Mouse (Mus musculus) forebrain, embryonic 14.5 days (tissue): ENCODE measurements around the gene Nfyb. TPM values are rescaled to one million over a fixed set of nuclear protein-coding genes. Genes with fewer than 3 reads are reported as not detected.

Experiments
- ATAC-seq: fragments of 200-750 bp; cut with Nextera tagmentation; 2 replicates; pipeline ENCODE4 v1.8.0; 2017; ENCODE audit warnings: mild to moderate bottlenecking, moderate library complexity
- DNase-seq: peaks from one replicate; pipeline ENCODE4 v3.0.0-alpha.2; 2015; ENCODE audit warnings: low spot score
- H3K27ac ChIP-seq: fragments of 300-500 bp; sonication (generic); 2 replicates; pipeline ENCODE4 v1.5.1; 2014; ENCODE audit warnings: low read depth, mild to moderate bottlenecking, control low read depth, low read length, moderate library complexity
- H3K27me3 ChIP-seq: fragments of 300-500 bp; sonication (generic); replicated peaks from 2 replicates; pipeline ENCODE4 v1.6.1; 2014; ENCODE audit warnings: low read length, control low read depth, mixed read lengths; ENCODE audit not compliant: control insufficient read depth, insufficient read depth
- H3K36me3 ChIP-seq: fragments of 300-500 bp; sonication (generic); 2 replicates; pipeline ENCODE4 v1.6.1; 2014; ENCODE audit warnings: low read length, control low read depth; ENCODE audit not compliant: control insufficient read depth, insufficient read depth
- H3K4me1 ChIP-seq: fragments of 300-500 bp; sonication (generic); 2 replicates; pipeline ENCODE4 v1.6.1; 2014; ENCODE audit warnings: antibody characterized with exemption, low read length, control low read depth; ENCODE audit not compliant: control insufficient read depth, insufficient read depth
- H3K4me2 ChIP-seq: fragments of 300-500 bp; sonication (generic); 2 replicates; pipeline ENCODE4 v1.6.1; 2014; ENCODE audit warnings: mild to moderate bottlenecking, control low read depth, low read length
- H3K4me3 ChIP-seq: fragments of 300-500 bp; sonication (generic); 2 replicates; pipeline ENCODE4 v1.5.1; 2014; ENCODE audit warnings: low read depth, low read length, control low read depth
- H3K9ac ChIP-seq: fragments of 300-500 bp; sonication (generic); 2 replicates; pipeline ENCODE4 v1.6.1; 2014; ENCODE audit warnings: mild to moderate bottlenecking, low read length, control low read depth, moderate library complexity
- H3K9me3 ChIP-seq: fragments of 300-500 bp; sonication (generic); replicated peaks from 2 replicates; pipeline ENCODE4 v1.6.1; 2016; ENCODE audit warnings: low read length, control low read depth, mixed read lengths; ENCODE audit not compliant: control insufficient read depth
- WGBS: fragments of 180-500 bp; shearing (Covaris S2); extraction: QIAGEN DNeasy Blood & Tissue Kit; methylation state at CpG from one replicate; pipeline ENCODE4 v1.1.7; 2014; 5-methylcytosine and 5-hydroxymethylcytosine counted together
- polyA plus RNA-seq: library from polyadenylated mRNA; unstranded; fragments of >200 nt; fragmentation: Nextera tagmentation; extraction: Ambion mirVana; gene quantifications from 2 replicates; pipeline ENCODE4 v1.2.1, GENCODE M21; 2014

The Nfyb gene
- 69.1 and 70.7 TPM in 2 replicates for polyA plus RNA-seq

DNA sequence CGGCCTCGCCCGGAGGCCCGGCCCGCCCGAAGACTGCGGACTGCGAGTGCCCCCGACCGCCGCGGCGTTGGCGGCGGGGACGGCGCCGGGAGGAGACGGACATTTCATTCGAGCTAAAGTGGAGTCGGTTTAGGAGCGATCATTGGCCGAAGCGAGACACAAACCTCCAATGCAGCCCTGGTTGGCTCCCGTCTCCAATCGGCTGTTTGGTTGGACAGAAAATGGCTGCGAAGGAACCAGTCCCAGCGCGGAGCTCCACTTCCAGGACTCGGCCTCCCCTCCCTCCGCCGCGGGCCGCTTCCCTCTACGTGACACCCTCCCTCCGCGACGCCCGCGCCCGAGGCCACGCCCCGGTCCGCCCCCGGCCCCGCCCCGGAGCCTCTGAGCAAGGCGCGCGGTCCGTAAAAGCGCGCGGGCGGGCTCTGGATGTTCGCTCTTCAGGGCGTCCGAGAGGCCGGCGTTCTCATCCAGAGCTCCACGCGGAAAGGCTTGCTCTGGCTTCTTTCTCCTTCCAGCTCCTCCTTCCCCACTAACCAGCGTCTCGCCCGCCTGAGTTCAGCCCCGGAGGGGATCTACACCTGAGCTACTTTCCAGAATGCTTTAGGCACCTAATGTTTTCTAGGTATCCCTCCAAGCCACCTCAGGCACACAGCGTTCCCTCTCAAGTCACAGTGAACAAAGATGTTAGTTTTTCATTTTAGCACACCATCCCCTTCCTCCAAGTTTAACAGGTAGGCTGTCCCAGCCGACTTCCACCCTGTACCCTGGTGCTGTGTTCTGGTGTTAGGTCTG, at the start of gene Nfyb:
Gene Nfyb, minus strand, starts transcription at position 305 of the 792 bp plus-strand sequence.
- peak; percentile 95 for ATAC-seq
- Histone ChIP-seq H3K4me1 (peaks cover 17% of the 10 kb centered on the region), H3K27ac (peak within 1 kb of the TSS; percentile 100), H3K9ac (peak within 1 kb of the TSS; percentile 100), H3K9me3 (no peaks in the 10 kb centered on the region), H3K4me3 (peak within 1 kb of the TSS; percentile 91), H3K4me2 (peak within 1 kb of the TSS; percentile 73), H3K27me3 (no peaks in the 10 kb centered on the region), H3K36me3 (peaks cover 18% of the 10 kb centered on the region)
- under 1% methylated on average over 64 of the region's 68 CpGs for WGBS
- peak; percentile 99 for DNase-seq

DNA sequence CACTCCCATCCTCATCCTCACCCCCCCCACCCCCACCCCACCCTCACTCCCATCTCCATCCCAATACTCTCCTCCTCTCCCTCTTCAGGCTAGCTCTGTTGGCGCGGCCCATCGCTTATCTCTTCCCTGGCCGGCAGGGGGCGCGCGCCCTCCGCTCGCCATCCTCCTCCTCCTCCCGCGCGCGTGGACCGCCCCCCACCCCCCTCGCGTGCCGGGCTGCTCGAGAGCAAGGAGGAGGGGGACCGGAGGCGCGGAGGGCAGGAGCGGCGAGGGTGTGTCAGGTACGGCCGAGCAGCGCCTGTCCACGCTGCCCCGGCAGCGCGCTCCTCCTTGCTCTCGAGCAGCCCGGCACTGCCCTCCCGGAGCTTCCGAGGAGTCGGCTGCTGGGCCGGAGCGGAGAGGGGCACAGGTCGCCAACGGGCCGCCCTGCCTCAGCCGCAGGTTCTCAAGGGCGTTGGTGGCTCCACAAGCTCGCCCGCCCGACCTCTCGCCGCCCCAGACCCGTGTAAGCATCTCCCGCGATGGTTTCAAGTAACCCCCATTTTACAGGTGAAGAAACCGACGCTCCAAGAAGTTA, 48.0 kb upstream of the Nfyb start:
- Histone ChIP-seq H3K27me3 (no peaks in the 10 kb centered on the region), H3K4me2 (peak overlapping the region; percentile 66), H3K36me3 (no peaks in the 10 kb centered on the region), H3K9ac (peak overlapping the region; percentile 58; the same call in 1 of the 2 replicates), H3K27ac (no peak overlapping the region), H3K4me3 (peak overlapping the region; percentile 47), H3K4me1 (no peaks in the 10 kb centered on the region), H3K9me3 (no peaks in the 10 kb centered on the region)
- DNase-seq (peak; percentile 79), ATAC-seq (peak; percentile 87)
- WGBS, result 12% methylated on average over 30 of the region's 52 CpGs

DNA sequence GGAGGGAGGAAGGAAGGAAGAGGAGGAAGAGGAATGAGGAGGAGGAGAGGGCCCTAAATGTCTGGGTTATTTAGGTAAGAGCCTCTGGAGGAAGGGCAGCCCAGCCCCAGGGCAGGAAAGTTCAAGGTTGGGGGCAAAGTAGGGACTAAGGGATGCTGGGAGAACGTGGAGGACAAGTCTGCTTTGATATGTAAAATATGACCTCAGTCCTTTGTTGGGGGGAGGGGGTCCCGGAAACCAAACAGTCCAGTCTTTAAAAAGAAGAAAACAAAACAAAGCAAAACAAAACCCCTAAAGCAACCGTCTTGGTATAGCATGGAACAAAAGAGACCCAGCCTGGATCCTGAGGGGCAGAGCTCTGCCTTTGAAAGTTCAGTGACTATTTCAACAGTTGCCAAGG, 45.4 kb upstream of the Nfyb start:
- Histone ChIP-seq H3K4me2 (no peak overlapping the region), H3K9me3 (no peaks in the 10 kb centered on the region), H3K4me3 (no peak overlapping the region), H3K9ac (no peak overlapping the region), H3K36me3 (no peaks in the 10 kb centered on the region), H3K27me3 (no peaks in the 10 kb centered on the region), H3K4me1 (no peaks in the 10 kb centered on the region), H3K27ac (no peak overlapping the region)
- ATAC-seq (no peak), DNase-seq (no peak)
- 0% methylated on average over 3 of the region's 3 CpGs for WGBS

DNA sequence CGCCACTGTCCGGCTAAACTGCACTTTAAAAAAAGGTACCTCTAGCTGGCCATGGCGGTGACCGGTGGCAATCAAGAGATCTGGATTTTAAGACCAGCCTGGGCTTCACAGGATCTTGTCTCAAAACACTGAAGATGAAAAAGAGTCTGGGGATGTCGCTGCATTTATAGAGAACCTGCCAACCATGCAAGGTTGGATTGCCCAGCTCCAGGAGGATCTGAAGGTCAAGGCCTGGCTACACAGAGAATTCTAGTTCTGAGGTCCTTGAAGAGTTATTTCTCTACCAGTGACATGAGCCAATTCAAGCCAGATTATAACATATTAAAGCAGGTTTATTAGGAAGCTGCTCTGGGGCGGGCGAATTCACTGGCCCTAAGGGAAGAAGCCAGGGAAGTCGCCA, 44.9 kb upstream of the Nfyb start:
- Histone ChIP-seq H3K36me3 (no peaks in the 10 kb centered on the region), H3K4me2 (no peak overlapping the region), H3K4me3 (no peak overlapping the region), H3K27ac (no peak overlapping the region), H3K9me3 (no peaks in the 10 kb centered on the region), H3K4me1 (no peaks in the 10 kb centered on the region), H3K9ac (no peak overlapping the region), H3K27me3 (no peaks in the 10 kb centered on the region)
- no peak for DNase-seq
- no peak for ATAC-seq
- 76% methylated on average over 8 of the region's 8 CpGs for WGBS

DNA sequence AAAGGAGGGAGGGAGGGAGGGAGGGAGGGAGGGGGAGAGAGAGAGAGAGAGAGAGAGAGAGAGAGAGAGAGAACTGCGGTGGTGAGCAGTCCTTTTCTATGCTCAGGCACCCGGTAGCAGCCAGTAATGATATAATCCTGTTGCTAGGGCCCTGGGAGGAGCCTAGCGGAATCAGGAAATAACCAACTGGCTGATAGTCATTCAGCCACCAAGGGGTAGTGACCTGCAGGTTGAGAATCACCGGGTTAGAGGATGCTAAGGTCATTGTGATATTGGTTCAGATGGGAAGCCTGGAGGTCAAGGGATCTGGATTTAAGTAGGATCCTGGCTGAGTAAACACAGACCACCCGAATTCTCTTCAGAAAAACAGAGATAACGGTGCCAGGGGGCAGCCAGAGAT, 44.2 kb upstream of the Nfyb start:
- no peaks in the 10 kb centered on the region for H3K27me3 ChIP-seq
- ATAC-seq, result no peak
- no peaks in the 10 kb centered on the region for H3K9me3 ChIP-seq
- no peak overlapping the region for H3K27ac ChIP-seq
- H3K4me1 ChIP-seq, result no peaks in the 10 kb centered on the region
- no peak for DNase-seq
- WGBS, result 58% methylated on average over 6 of the region's 6 CpGs
- H3K9ac ChIP-seq, result no peak overlapping the region
- H3K4me2 ChIP-seq, result no peak overlapping the region
- H3K36me3 ChIP-seq, result no peaks in the 10 kb centered on the region
- no peak overlapping the region for H3K4me3 ChIP-seq

DNA sequence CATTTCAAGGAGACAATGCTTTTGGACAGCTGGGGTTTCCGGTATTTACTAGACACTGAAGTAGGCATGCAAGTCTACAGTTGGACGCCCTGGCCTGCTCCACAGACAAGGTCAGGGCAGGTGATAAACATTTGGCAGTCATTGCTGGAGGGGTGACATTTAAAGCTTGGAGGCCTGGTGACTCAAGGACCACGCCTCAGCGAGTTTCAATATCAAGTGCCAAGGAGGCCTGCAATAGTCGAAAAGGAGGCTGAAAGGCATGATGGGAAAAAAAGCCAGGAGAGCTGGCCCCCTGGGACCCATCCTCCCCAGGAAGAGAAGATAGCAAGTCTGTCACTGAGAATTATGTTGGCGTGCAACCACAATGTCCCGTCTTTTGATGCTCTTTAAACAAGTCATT, 43.3 kb upstream of the Nfyb start:
- WGBS, result 78% methylated on average over 7 of the region's 7 CpGs
- no peak overlapping the region for H3K4me2 ChIP-seq

DNA sequence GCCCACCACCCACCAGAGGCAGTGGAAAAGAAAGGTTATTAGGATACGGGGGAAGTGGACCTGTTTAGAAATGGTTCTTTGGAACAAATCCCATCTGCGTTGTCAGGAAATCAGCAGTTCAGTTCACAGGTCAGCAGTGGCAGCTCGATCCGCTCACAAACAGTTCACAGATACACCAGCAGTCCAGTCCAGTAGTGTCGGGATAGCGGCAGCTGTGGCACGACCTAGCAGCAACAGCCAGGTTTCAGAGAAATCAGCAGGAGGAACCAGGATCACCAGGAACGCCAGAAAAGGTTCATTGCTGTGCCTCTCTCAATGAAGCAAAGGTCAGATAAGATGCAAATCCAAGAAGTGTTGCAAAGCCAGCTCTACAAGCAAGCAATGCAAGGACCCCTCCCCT, 42.5 kb upstream of the Nfyb start:
- ATAC-seq, result no peak

More for the DNA sequence above, 43.3 kb upstream of the Nfyb start:
- H3K9ac ChIP-seq, result no peak overlapping the region
- no peaks in the 10 kb centered on the region for H3K27me3 ChIP-seq
- H3K27ac ChIP-seq, result no peak overlapping the region
- DNase-seq, result no peak
- ATAC-seq, result no peak
- H3K4me1 ChIP-seq, result no peaks in the 10 kb centered on the region
- H3K9me3 ChIP-seq, result no peaks in the 10 kb centered on the region
- no peak overlapping the region for H3K4me3 ChIP-seq
- H3K36me3 ChIP-seq, result no peaks in the 10 kb centered on the region

DNA sequence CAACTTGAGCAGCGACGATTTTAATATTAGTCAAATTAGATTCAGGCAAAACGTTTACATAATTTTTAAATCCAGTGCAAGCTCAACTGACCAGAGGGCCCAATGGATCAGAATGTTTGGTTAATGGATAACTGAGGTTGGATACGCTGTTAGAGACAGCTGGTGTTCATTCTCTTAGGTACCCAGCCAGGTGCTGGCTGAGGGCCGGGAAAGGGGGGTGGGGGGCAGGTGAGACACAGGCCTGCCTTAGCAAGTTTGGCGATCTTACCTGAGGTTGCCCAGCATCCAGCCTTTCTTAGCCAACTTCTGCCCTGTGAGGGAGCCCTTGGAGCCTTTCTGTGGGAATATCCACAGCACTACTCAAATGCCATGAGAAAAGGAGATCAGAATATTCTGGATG, 41.2 kb upstream of the Nfyb start:
- ATAC-seq (no peak), DNase-seq (no peak)
- Histone ChIP-seq H3K4me1 (no peaks in the 10 kb centered on the region), H3K36me3 (no peaks in the 10 kb centered on the region), H3K9ac (no peak overlapping the region), H3K9me3 (no peaks in the 10 kb centered on the region), H3K27ac (no peak overlapping the region), H3K27me3 (no peaks in the 10 kb centered on the region), H3K4me2 (no peak overlapping the region), H3K4me3 (no peak overlapping the region)
- 88% methylated on average over 6 of the region's 6 CpGs for WGBS

More for the DNA sequence above, 42.5 kb upstream of the Nfyb start:
- no peak overlapping the region for H3K4me2 ChIP-seq
- H3K36me3 ChIP-seq, result no peaks in the 10 kb centered on the region
- H3K27me3 ChIP-seq, result no peaks in the 10 kb centered on the region
- no peaks in the 10 kb centered on the region for H3K4me1 ChIP-seq
- no peaks in the 10 kb centered on the region for H3K9me3 ChIP-seq
- DNase-seq, result no peak
- H3K9ac ChIP-seq, result no peak overlapping the region
- WGBS, result 81% methylated on average over 8 of the region's 8 CpGs
- no peak overlapping the region for H3K4me3 ChIP-seq
- H3K27ac ChIP-seq, result no peak overlapping the region

DNA sequence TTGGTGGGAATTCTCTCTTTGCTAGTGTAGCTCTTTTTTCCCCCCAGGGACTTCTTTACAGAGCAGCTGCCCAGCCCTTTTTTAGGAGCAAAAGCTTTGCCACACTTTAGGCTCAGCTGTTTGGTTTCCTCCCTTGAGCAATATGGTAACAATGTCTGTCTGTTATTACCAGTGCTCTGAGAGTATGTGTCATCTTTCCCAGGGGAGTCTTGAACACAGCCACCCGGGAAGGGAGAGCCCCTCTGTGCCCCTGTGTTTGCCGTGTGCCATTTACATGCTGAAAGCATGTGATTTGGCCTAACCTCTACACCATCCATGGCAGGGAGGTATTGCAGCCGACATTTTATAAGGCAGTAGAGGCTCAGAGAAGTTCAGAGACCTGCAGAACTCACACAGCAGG, 40.5 kb upstream of the Nfyb start:
- WGBS, result 77% methylated on average over 3 of the region's 3 CpGs
- no peak overlapping the region for H3K27ac ChIP-seq
- H3K9ac ChIP-seq, result no peak overlapping the region
- no peaks in the 10 kb centered on the region for H3K27me3 ChIP-seq
- H3K4me3 ChIP-seq, result no peak overlapping the region
- no peaks in the 10 kb centered on the region for H3K9me3 ChIP-seq
- no peak for DNase-seq
- no peak overlapping the region for H3K4me2 ChIP-seq
- no peak for ATAC-seq
- no peaks in the 10 kb centered on the region for H3K36me3 ChIP-seq
- H3K4me1 ChIP-seq, result no peaks in the 10 kb centered on the region
